Mouse (Mus musculus) naive thymus-derived CD4-positive, alpha-beta T cell, adult 5 months (primary cell): ENCODE results near the gene Olfr229. TPM values are rescaled to one million over a fixed set of nuclear protein-coding genes. Genes with fewer than 3 reads are reported as not detected.

Source experiments
- polyA plus RNA-seq: library from polyadenylated mRNA; unstranded; fragments of 100-300 nt; shearing (Covaris generic); gene quantifications from one replicate; pipeline ENCODE4 v1.2.1, GENCODE M21; 2017

Gene Olfr229
- polyA plus RNA-seq, result not detected

DNA sequence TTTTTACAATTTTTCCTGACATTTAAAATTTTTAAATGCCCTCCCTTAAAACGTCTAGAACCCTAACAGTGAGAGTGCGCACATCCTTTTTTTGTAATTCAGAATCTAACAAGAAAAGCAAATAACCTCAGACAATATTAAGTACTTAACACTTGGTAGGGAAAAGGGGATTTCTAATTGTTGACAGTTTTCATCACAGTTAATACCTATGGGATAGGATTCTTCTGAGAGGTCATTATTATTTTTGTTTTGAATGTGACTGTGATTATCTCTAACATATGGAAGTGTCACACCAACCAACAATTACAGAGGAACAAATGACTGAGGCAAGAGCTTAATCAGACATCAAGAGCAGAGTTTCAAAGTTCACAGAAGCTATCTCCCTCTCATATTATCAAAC lies at the start of gene Olfr229:
Gene Olfr229, plus strand, starts transcription at position 301 of the 400 bp plus-strand sequence.

DNA sequence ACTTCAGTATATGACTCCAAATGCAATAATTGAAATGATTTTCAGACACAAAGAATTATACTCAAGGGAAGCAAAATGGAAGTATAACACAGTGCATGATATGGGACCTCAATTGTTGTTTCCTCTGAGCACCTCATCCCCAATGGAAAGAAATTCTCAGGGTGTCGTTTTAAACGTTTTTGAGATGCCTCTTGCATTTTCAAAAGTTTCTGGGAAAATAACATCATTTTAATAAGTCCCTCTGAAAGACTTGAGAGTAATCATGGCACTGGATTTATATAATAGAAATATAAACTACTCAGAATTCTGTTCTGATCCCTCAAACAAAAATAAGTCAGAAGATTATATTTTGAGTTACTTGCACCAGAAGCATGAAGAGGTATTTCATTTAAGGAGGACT lies 41.0 kb upstream of the Olfr229 start, which contains the start of gene Olfr972:
Gene Olfr972, plus strand, starts transcription at position 301 of the 400 bp plus-strand sequence.

DNA sequence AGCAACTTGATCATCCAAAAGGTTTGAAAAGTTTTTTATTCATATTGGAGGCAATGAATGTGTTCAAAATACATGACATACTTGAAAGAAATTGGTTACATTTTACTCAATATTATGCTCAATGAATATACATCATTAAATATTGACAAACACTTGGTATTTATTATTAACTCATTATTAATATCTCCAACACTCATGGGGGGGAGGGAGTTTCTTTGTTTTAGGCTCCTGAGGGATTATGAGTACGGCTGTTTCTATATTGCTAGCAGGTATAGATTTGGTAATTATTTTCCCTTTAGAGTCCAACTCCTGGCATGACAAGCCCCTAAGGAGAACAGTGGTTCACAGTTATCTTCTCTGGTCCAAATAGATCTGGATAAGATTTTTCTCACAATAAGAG lies 30.1 kb downstream of the Olfr229 start, which contains the start of gene Olfr974:
Gene Olfr974, plus strand, starts transcription at position 301 of the 400 bp plus-strand sequence.

DNA sequence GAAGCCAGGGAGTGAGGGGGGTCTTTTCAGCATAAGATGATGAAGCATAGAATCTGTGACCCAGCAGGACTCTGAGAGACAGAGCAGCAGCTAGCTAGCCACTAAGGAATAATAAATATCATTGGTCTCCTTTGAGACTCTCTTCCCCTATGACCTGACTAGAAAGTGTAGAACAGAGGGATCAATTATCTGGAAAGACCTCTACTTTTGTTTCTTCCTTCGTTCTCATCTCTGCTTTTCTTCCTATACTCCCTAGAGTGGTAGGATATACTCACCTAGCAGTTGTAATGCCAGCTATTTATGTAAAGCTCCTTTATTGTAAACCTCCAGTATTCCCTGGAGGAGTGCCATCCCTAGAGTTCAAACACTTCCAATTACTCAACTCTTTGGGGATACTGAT lies 44.8 kb downstream of the Olfr229 start, which contains the start of gene Olfr975:
Gene Olfr975, minus strand, starts transcription at position 101 of the 400 bp plus-strand sequence.

DNA sequence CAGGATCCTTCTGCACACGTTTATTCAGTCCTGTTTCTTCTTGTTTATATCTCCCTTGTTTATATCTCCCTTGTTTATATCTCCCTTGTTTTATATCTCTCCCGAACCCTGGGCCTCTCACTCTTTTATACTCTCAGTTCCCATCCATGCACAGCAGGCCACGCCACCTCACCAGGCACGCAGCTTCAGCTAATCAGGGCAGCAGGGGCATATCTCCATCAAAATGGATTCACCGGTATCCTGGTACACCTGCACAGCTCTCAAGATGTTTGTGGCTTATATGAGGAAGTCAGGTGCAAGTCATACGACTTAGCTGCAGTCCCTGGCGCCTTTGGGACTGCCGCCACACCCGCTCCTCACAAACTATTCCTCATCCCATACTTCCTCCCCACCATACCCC lies 53.9 kb downstream of the Olfr229 start, which contains the start of gene Olfr976:
Gene Olfr976, minus strand, starts transcription at position 101 of the 400 bp plus-strand sequence.

Other genes starting within 250 kb of the Olfr229 start
- not detected for gene Olfr963, start 240.1 kb upstream of the Olfr229 start, polyA plus RNA-seq
- not detected for gene Olfr149, start 200.2 kb upstream of the Olfr229 start, polyA plus RNA-seq
- gene Olfr965, start 196.0 kb upstream of the Olfr229 start, polyA plus RNA-seq, result not detected
- gene Olfr150, start 176.4 kb upstream of the Olfr229 start, polyA plus RNA-seq, result not detected
- gene Olfr967, start 161.1 kb upstream of the Olfr229 start, polyA plus RNA-seq, result not detected
- gene Olfr968, start 124.1 kb upstream of the Olfr229 start, polyA plus RNA-seq, result not detected
- not detected for gene Olfr969, start 116.4 kb upstream of the Olfr229 start, polyA plus RNA-seq
- not detected for gene Olfr970, start 98.5 kb upstream of the Olfr229 start, polyA plus RNA-seq
- gene Olfr971, start 70.5 kb upstream of the Olfr229 start, polyA plus RNA-seq, result not detected
- not detected for gene Olfr972, start 40.9 kb upstream of the Olfr229 start, polyA plus RNA-seq
- 0.12 TPM for gene Olfr974, start 30.2 kb downstream of the Olfr229 start, polyA plus RNA-seq
- gene Olfr975, start 44.7 kb downstream of the Olfr229 start, polyA plus RNA-seq, result not detected
- not detected for gene Olfr976, start 53.8 kb downstream of the Olfr229 start, polyA plus RNA-seq
- 0.37 TPM for gene Olfr978, start 84.8 kb downstream of the Olfr229 start, polyA plus RNA-seq
- gene Olfr979, start 96.1 kb downstream of the Olfr229 start, polyA plus RNA-seq, result not detected
- gene Olfr980, start 102.2 kb downstream of the Olfr229 start, polyA plus RNA-seq, result not detected
- not detected for gene Olfr981, start 114.1 kb downstream of the Olfr229 start, polyA plus RNA-seq
- gene Olfr982, start 166.5 kb downstream of the Olfr229 start, polyA plus RNA-seq, result not detected
- not detected for gene Olfr983, start 186.3 kb downstream of the Olfr229 start, polyA plus RNA-seq
- not detected for gene Olfr984, start 206.9 kb downstream of the Olfr229 start, polyA plus RNA-seq
- not detected for gene Olfr985, start 222.8 kb downstream of the Olfr229 start, polyA plus RNA-seq
- gene Tmem225, start 240.8 kb downstream of the Olfr229 start, polyA plus RNA-seq, result not detected